Mouse (Mus musculus) G1E (cell line): ENCODE data around the gene Intu.

Experiments
- CTCF ChIP-seq: IDR thresholded peaks from 2 replicates; pipeline ENCODE4 v1.5.1; 2012; ENCODE audit warnings: low read depth, low read length, inconsistent platforms, mixed read lengths
- GATA1 ChIP-seq: IDR thresholded peaks from 2 replicates; pipeline ENCODE4 v1.6.1; 2012; ENCODE audit warnings: borderline replicate concordance, low read length, inconsistent platforms, mixed read lengths
- GATA2 ChIP-seq: IDR thresholded peaks from 2 replicates; pipeline ENCODE4 v1.6.1; 2012; ENCODE audit warnings: low read depth, low read length, inconsistent platforms, borderline replicate concordance
- POLR2AphosphoS5 ChIP-seq: IDR thresholded peaks from 2 replicates; pipeline ENCODE4 v1.6.1; 2012; ENCODE audit warnings: low read depth, low read length, inconsistent platforms; ENCODE audit not compliant: insufficient replicate concordance
- TAL1 ChIP-seq: conservative IDR thresholded peaks from 2 replicates; pipeline ENCODE4 v1.6.1; 2012; ENCODE audit warnings: low read depth, low read length, inconsistent platforms, mixed read lengths

DNA sequence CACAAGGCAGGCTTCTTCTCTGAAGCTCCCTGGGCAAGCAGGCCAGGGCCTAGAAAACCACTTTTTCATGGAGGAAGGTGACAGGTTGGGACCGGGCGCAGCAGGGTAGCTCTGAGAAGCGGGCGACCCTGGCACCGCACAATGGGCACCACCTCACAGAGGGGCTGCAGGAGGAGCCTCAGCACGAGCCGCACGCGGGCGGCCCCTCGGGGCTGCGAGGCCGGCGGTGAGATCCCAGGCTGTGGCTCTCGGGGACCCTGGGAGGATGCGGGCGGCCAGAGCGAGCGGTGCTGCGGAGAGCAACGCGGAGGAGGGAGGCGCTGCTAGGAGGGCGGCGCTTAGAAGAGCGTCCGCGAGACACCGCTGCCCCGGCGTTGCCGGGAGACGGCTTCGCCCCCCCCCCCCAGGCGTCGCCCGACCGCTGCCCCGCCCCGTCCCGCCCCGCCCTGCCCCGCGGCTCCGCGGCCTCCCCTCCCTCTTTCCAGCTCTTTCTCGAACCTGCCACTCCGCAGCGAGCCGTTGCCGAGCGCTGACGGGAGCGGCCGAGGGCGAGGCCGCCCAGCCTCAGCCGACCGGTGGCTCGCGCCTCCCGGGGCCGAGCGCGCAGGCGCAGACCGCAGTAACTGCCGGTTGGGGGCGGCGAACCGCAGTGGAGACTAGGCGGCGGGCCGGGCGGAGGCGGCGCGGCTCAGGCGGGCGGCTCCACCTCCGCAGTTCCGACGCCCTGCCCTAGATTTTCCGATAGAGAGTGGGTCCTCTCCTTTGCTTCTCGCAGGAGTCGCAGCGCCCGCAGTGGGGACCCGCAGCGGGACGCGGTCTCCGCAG lies 214.0 kb downstream of the Intu start:
- no peak for TF ChIP-seq CTCF
- TF ChIP-seq TAL1 = no peak
- no peak for TF ChIP-seq GATA1
- no peak for TF ChIP-seq POLR2AphosphoS5
- TF ChIP-seq GATA2 = no peak
